Mouse (Mus musculus) heart, postnatal 0 days (tissue): ENCODE data around the gene Espl1.
"Not testable (repeated sequence)": the region's sequence is repeated elsewhere in the genome, so short reads cannot be mapped to it uniquely, and the experiment has no call there.

ENCODE experiments used
- CTCF ChIP-seq: IDR thresholded peaks from 2 replicates; pipeline ENCODE4 v1.5.1; 2016; ENCODE audit warnings: antibody characterized with exemption, control low read depth, low read depth
- EP300 ChIP-seq: IDR thresholded peaks from 2 replicates; pipeline ENCODE4 v1.6.1; 2016; ENCODE audit warnings: antibody characterized with exemption, low read depth

- TF ChIP-seq CTCF, EP300: not testable (repeated sequence)
These were observed 39.9 kb downstream of the Espl1 start for GRCm38 (mm10) chr15:102335925-102336324.
